Mouse (Mus musculus) MEL (cell line): Measurements from ENCODE around the gene Scin. TPM values are rescaled to one million over a fixed set of nuclear protein-coding genes. Genes with fewer than 3 reads are reported as not detected.

Experiments
- DNase-seq: peaks from one replicate; pipeline ENCODE4 v3.0.0; 2011; ENCODE audit warnings: low read depth, low spot score
- H3K27ac ChIP-seq: 2 replicates; pipeline ENCODE4 v1.5.1; 2012; ENCODE audit warnings: low read depth, mild to moderate bottlenecking, control low read depth, low read length, moderate library complexity; ENCODE audit not compliant: control insufficient read depth
- H3K27me3 ChIP-seq, 2 experiments: fragments of 150-350 bp in 1 of 2; sonication (generic) in 1 of 2; 2 replicates each; pipeline ENCODE4 v1.6.1; 2012; ENCODE audit warnings: low read length in 2 of 2, mild to moderate bottlenecking in 2 of 2, improper control_type of control experiment in 1 of 2, moderate library complexity in 1 of 2; ENCODE audit not compliant: insufficient read depth in 2 of 2, control insufficient read depth in 1 of 2
- H3K36me3 ChIP-seq, 2 experiments: 2 replicates each; pipeline ENCODE4 v1.6.1; 2012 to 2014; ENCODE audit warnings: low read length in 2 of 2, improper control_type of control experiment in 1 of 2, inconsistent platforms in 1 of 2, mild to moderate bottlenecking in 1 of 2; ENCODE audit not compliant: insufficient read depth in 2 of 2, control insufficient read depth in 1 of 2
- H3K4me1 ChIP-seq, 2 experiments: fragments of 150-350 bp in 1 of 2; sonication (generic) in 1 of 2; 2 replicates each; pipeline ENCODE4 v1.6.1; 2012; ENCODE audit warnings: low read length in 2 of 2, improper control_type of control experiment in 1 of 2, mild to moderate bottlenecking in 1 of 2; ENCODE audit not compliant: insufficient read depth in 2 of 2, control insufficient read depth in 1 of 2
- H3K4me3 ChIP-seq, 2 experiments: fragments of 150-350 bp in 1 of 2; sonication (generic) in 1 of 2; 2 replicates each; pipeline ENCODE4 v1.5.1; 2012; ENCODE audit warnings: low read depth in 2 of 2, low read length in 2 of 2, mild to moderate bottlenecking in 2 of 2, moderate library complexity in 2 of 2, control low read depth in 1 of 2, improper control_type of control experiment in 1 of 2; ENCODE audit not compliant: control insufficient read depth in 1 of 2, insufficient read depth in 1 of 2
- H3K79me2 ChIP-seq: 2 replicates; pipeline ENCODE4 v1.6.1; 2012; ENCODE audit warnings: mild to moderate bottlenecking, low read length, moderate library complexity; ENCODE audit not compliant: control insufficient read depth, poor library complexity, insufficient read depth
- H3K9ac ChIP-seq: 2 replicates; pipeline ENCODE4 v1.6.1; 2012; ENCODE audit warnings: low read depth, mild to moderate bottlenecking, control low read depth, low read length, moderate library complexity; ENCODE audit not compliant: control insufficient read depth, poor library complexity, severe bottlenecking
- H3K9me3 ChIP-seq: fragments of 150-350 bp; sonication (generic); replicated peaks from 2 replicates; pipeline ENCODE4 v1.6.1; 2012; ENCODE audit warnings: mild to moderate bottlenecking, low read length, improper control_type of control experiment, moderate library complexity; ENCODE audit not compliant: insufficient read depth
- BHLHE40 ChIP-seq: IDR thresholded peaks from 2 replicates; pipeline ENCODE4 v1.6.1; 2012; ENCODE audit warnings: low read depth, mild to moderate bottlenecking, inconsistent platforms, low read length, improper control_type of control experiment, borderline replicate concordance
- CHD1 ChIP-seq: IDR thresholded peaks from 2 replicates; pipeline ENCODE4 v1.6.1; 2012; ENCODE audit warnings: low read depth, mild to moderate bottlenecking, inconsistent platforms, low read length, improper control_type of control experiment
- CTCF ChIP-seq, 3 experiments: IDR thresholded peaks in 2 of 3; conservative IDR thresholded peaks in 1 of 3; 2 replicates each; pipeline ENCODE4 v1.5.1; 2011 to 2012; ENCODE audit warnings: low read length in 3 of 3, low read depth in 2 of 3, mild to moderate bottlenecking in 2 of 3, improper control_type of control experiment in 1 of 3, inconsistent platforms in 1 of 3, mixed read lengths in 1 of 3, moderate library complexity in 1 of 3; ENCODE audit not compliant: control insufficient read depth in 1 of 3, insufficient read depth in 1 of 3, poor library complexity in 1 of 3, severe bottlenecking in 1 of 3
- E2F4 ChIP-seq: IDR thresholded peaks from 2 replicates; pipeline ENCODE4 v1.6.1; 2011; ENCODE audit warnings: low read depth, low read length, improper control_type of control experiment, borderline replicate concordance
- ELF1 ChIP-seq: IDR thresholded peaks from 2 replicates; pipeline ENCODE4 v1.6.1; 2014; ENCODE audit warnings: low read depth, mild to moderate bottlenecking, inconsistent platforms, low read length, improper control_type of control experiment, moderate library complexity
- EP300 ChIP-seq, 2 experiments: IDR thresholded peaks; 2 replicates each; pipeline ENCODE4 v1.6.1; 2011; ENCODE audit warnings: improper control_type of control experiment in 2 of 2, low read length in 2 of 2, low read depth in 1 of 2, mild to moderate bottlenecking in 1 of 2
- ETS1 ChIP-seq: IDR thresholded peaks from 2 replicates; pipeline ENCODE4 v1.6.1; 2012; ENCODE audit warnings: low read depth, mild to moderate bottlenecking, inconsistent platforms, low read length, improper control_type of control experiment, moderate library complexity
- GABPA ChIP-seq: IDR thresholded peaks from 2 replicates; pipeline ENCODE4 v1.6.1; 2012; ENCODE audit warnings: low read depth, mild to moderate bottlenecking, inconsistent platforms, low read length, improper control_type of control experiment, moderate library complexity
- HCFC1 ChIP-seq: IDR thresholded peaks from 2 replicates; pipeline ENCODE4 v1.6.1; 2012; ENCODE audit warnings: low read depth, mild to moderate bottlenecking, inconsistent platforms, low read length, improper control_type of control experiment, moderate library complexity
- JUND ChIP-seq: IDR thresholded peaks from 2 replicates; pipeline ENCODE4 v1.6.1; 2011; ENCODE audit warnings: low read depth, mild to moderate bottlenecking, improper control_type of control experiment, low read length
- KAT2A ChIP-seq: conservative IDR thresholded peaks from 2 replicates; pipeline ENCODE4 v1.6.1; 2012; ENCODE audit warnings: low read depth, low read length, improper control_type of control experiment, inconsistent platforms
- MAFK ChIP-seq: IDR thresholded peaks from 2 replicates; pipeline ENCODE4 v1.6.1; 2011; ENCODE audit warnings: low read depth, mild to moderate bottlenecking, low read length, improper control_type of control experiment, borderline replicate concordance
- MAX ChIP-seq: IDR thresholded peaks from 2 replicates; pipeline ENCODE4 v1.6.1; 2011; ENCODE audit warnings: low read length, improper control_type of control experiment
- MAZ ChIP-seq: IDR thresholded peaks from 2 replicates; pipeline ENCODE4 v1.6.1; 2012; ENCODE audit warnings: low read depth, mild to moderate bottlenecking, inconsistent platforms, low read length, improper control_type of control experiment
- MEF2A ChIP-seq: IDR thresholded peaks from 2 replicates; pipeline ENCODE4 v1.6.1; 2014; ENCODE audit warnings: low read depth, mild to moderate bottlenecking, inconsistent platforms, low read length, improper control_type of control experiment; ENCODE audit not compliant: poor library complexity, insufficient replicate concordance, severe bottlenecking; ENCODE audit errors: extremely low read depth
- MXI1 ChIP-seq: IDR thresholded peaks from 2 replicates; pipeline ENCODE4 v1.6.1; 2011; ENCODE audit warnings: mild to moderate bottlenecking, low read depth, low read length, improper control_type of control experiment
- MYB ChIP-seq: IDR thresholded peaks from 2 replicates; pipeline ENCODE4 v1.6.1; 2011; ENCODE audit warnings: mild to moderate bottlenecking, low read depth, low read length, improper control_type of control experiment
- MYC ChIP-seq: IDR thresholded peaks from 2 replicates; pipeline ENCODE4 v1.6.1; 2011; ENCODE audit warnings: low read depth, mild to moderate bottlenecking, low read length, improper control_type of control experiment, moderate library complexity
- NELFE ChIP-seq: IDR thresholded peaks from 2 replicates; pipeline ENCODE4 v1.6.1; 2011; ENCODE audit warnings: low read depth, low read length, improper control_type of control experiment
- NRF1 ChIP-seq: IDR thresholded peaks from 2 replicates; pipeline ENCODE4 v1.6.1; 2014; ENCODE audit warnings: low read depth, mild to moderate bottlenecking, inconsistent platforms, low read length, improper control_type of control experiment, moderate library complexity; ENCODE audit not compliant: poor library complexity, insufficient read depth, severe bottlenecking
- POLR2AphosphoS2 ChIP-seq: IDR thresholded peaks from 2 replicates; pipeline ENCODE4 v1.6.1; 2011; ENCODE audit warnings: low read length, improper control_type of control experiment
- POLR2AphosphoS5 ChIP-seq: IDR thresholded peaks from 2 replicates; pipeline ENCODE4 v1.6.1; 2012; ENCODE audit warnings: low read depth, borderline replicate concordance, mild to moderate bottlenecking, inconsistent platforms, low read length, moderate library complexity, mixed read lengths
- RAD21 ChIP-seq: IDR thresholded peaks from 2 replicates; pipeline ENCODE4 v1.6.1; 2011; ENCODE audit warnings: mild to moderate bottlenecking, low read depth, low read length, improper control_type of control experiment
- RCOR1 ChIP-seq: IDR thresholded peaks from 2 replicates; pipeline ENCODE4 v1.6.1; 2012; ENCODE audit warnings: low read depth, mild to moderate bottlenecking, inconsistent platforms, low read length, improper control_type of control experiment
- SIN3A ChIP-seq: IDR thresholded peaks from 2 replicates; pipeline ENCODE4 v1.6.1; 2012; ENCODE audit warnings: low read length, improper control_type of control experiment, inconsistent platforms
- SMC3 ChIP-seq: IDR thresholded peaks from 2 replicates; pipeline ENCODE4 v1.6.1; 2011; ENCODE audit warnings: low read depth, low read length, improper control_type of control experiment
- TAL1 ChIP-seq: IDR thresholded peaks from 2 replicates; pipeline ENCODE4 v1.6.1; 2012; ENCODE audit warnings: mild to moderate bottlenecking, inconsistent platforms, low read length, moderate library complexity, mixed read lengths
- TBP ChIP-seq: IDR thresholded peaks from 2 replicates; pipeline ENCODE4 v1.8.0; 2011; ENCODE audit warnings: low read depth, low read length, improper control_type of control experiment
- TCF12 ChIP-seq: IDR thresholded peaks from 2 replicates; pipeline ENCODE4 v1.6.1; 2014; ENCODE audit warnings: low read depth, mild to moderate bottlenecking, inconsistent platforms, low read length, improper control_type of control experiment, moderate library complexity
- UBTF ChIP-seq: IDR thresholded peaks from 2 replicates; pipeline ENCODE4 v1.6.1; 2012; ENCODE audit warnings: low read depth, mild to moderate bottlenecking, inconsistent platforms, low read length, improper control_type of control experiment, moderate library complexity, borderline replicate concordance; ENCODE audit not compliant: insufficient read depth
- USF1 ChIP-seq: IDR thresholded peaks from 2 replicates; pipeline ENCODE4 v1.6.1; 2014; ENCODE audit warnings: low read depth, mild to moderate bottlenecking, inconsistent platforms, low read length, improper control_type of control experiment, moderate library complexity
- USF2 ChIP-seq, 2 experiments: IDR thresholded peaks; 2 replicates each; pipeline ENCODE4 v1.6.1; 2011 to 2012; ENCODE audit warnings: improper control_type of control experiment in 2 of 2, low read length in 2 of 2, borderline replicate concordance in 1 of 2, inconsistent platforms in 1 of 2, low read depth in 1 of 2, mild to moderate bottlenecking in 1 of 2; ENCODE audit not compliant: insufficient read depth in 1 of 2
- ZC3H11A ChIP-seq: IDR thresholded peaks from 2 replicates; pipeline ENCODE4 v1.6.1; 2012; ENCODE audit warnings: low read depth, mild to moderate bottlenecking, inconsistent platforms, low read length, improper control_type of control experiment
- ZKSCAN1 ChIP-seq: IDR thresholded peaks from 2 replicates; pipeline ENCODE4 v1.6.1; 2012; ENCODE audit warnings: low read depth, mild to moderate bottlenecking, inconsistent platforms, low read length, improper control_type of control experiment, moderate library complexity
- ZNF384 ChIP-seq: IDR thresholded peaks from 2 replicates; pipeline ENCODE4 v1.6.1; 2012; ENCODE audit warnings: low read depth, mild to moderate bottlenecking, inconsistent platforms, low read length, improper control_type of control experiment
- polyA plus RNA-seq, 2 experiments: library from polyadenylated mRNA; stranded (reverse) in 1 of 2; unstranded in 1 of 2; fragments of >175 nt in 1 of 2; fragments of >200 nt in 1 of 2; gene quantifications; 2 replicates each; pipeline versions ENCODE4 v1.2.1 to v1.2.4; 2012; ENCODE audit warnings: low replicate concordance in 2 of 2, low read depth in 1 of 2; ENCODE audit not compliant: insufficient read length in 2 of 2, insufficient read depth in 1 of 2, missing spikeins in 1 of 2
- total RNA-seq: library from RNA; depleted of rRNA; stranded (reverse); fragments of 300-350 nt; gene quantifications from 2 replicates; pipeline ENCODE4 v1.2.3, GENCODE M21; 2012

Gene Scin
- total and polyA plus RNA-seq, 3 experiments = 0.03 to 0.04 TPM; not detected in 1

DNA sequence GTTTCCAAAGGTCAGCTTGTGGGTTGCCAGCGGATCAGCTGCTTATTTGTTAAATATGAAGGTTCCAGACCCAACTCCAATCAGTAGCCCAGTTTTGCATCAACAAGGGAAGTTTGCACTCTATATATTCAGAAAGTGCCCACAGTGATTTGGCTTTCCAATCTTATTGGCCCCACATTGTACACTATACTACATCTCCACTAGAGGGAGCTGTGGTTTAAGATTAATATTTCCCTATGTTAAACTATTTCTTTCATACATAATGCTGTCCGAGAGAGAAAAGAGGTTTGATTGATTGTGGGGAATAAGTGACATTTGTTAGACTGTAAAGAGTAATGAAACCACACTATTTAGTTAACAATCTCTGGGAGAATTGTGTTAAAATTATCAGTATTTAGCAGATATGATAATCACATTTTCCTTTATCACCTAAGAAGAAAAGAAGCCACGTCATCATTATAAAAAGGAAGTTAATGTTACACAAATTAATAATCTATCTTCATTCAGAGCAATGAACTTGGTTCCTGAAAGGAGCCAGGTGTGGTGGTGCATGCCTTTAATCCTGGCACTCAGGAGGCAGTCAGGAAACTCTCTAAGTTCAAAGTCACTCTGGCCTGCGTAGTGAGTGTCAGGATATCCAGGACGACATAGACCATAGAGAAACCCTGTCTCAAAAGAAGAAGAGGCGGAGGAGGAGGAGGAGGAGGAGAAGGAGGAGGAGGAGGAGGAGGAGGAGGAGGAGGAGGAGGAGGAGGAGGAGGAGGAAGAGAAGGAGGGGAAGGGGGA, 51.4 kb downstream of the Scin start:
- H3K4me1 ChIP-seq = peaks cover 0 to 5% of the 10 kb centered on the region in 2 experiments; a peak in 2 of 4 replicates
- no peaks in the 10 kb centered on the region for H3K9me3 ChIP-seq
- no peak overlapping the region for H3K27ac ChIP-seq
- H3K9ac ChIP-seq = no peak overlapping the region
- H3K79me2 ChIP-seq = no peaks in the 10 kb centered on the region
- peak; percentile 63 for DNase-seq
- H3K27me3 ChIP-seq = peaks cover 0 to 4% of the 10 kb centered on the region in 2 experiments; a peak in 2 of 4 replicates
- peak overlapping the region; percentile 3 to 33; a peak in 3 of 4 replicates for H3K4me3 ChIP-seq
- peaks cover 0 to 6% of the 10 kb centered on the region in 2 experiments; a peak in 2 of 4 replicates for H3K36me3 ChIP-seq
- TF ChIP-seq MYB (no peak), MAX (no peak), E2F4 (no peak), RCOR1 (0 out of 2 replicates have a peak, but pooled peaks have one; percentile 22), GABPA (no peak), POLR2AphosphoS2 (no peak), SIN3A (0 out of 2 replicates have a peak, but pooled peaks have one; percentile 26), USF1 (no peak), MXI1 (no peak), CHD1 (no peak), ELF1 (no peak), TAL1 (no peak), MEF2A (no peak), MAZ (no peak), SMC3 (peak; percentile 98), EP300 (IDR thresholded peaks at IDR 0.05; ENCODE audit: low read depth in 1 of 2, low read length in 2 of 2) (no peak), USF2 (IDR thresholded peaks at IDR 0.05; ENCODE audit: borderline replicate concordance in 1 of 2, insufficient read depth in 1 of 2, low read depth in 1 of 2, low read length in 2 of 2) (no peak), RAD21 (peak; percentile 97), KAT2A (no peak), MAFK (no peak), TCF12 (no peak), HCFC1 (no peak), MYC (no peak), ZKSCAN1 (no peak), ZNF384 (no peak), BHLHE40 (no peak), POLR2AphosphoS5 (no peak), UBTF (no peak), JUND (no peak), NELFE (no peak), CTCF (IDR thresholded peaks at IDR 0.05 in 2 of 3, conservative IDR thresholded peaks at IDR 0.05 in 1 of 3; ENCODE audit: control insufficient read depth in 1 of 3, insufficient read depth in 1 of 3, low read depth in 2 of 3, low read length in 3 of 3, poor library complexity in 1 of 3, severe bottlenecking in 1 of 3) (peak in 2 of 3 experiments; percentile 53 to 92; a peak in 4 of 6 replicates), TBP (no peak), ZC3H11A (peak; percentile 98), ETS1 (no peak), NRF1 (no peak)
